Mouse (Mus musculus): ENCODE results near the gene Vsx1.

The Vsx1 gene

DNA sequence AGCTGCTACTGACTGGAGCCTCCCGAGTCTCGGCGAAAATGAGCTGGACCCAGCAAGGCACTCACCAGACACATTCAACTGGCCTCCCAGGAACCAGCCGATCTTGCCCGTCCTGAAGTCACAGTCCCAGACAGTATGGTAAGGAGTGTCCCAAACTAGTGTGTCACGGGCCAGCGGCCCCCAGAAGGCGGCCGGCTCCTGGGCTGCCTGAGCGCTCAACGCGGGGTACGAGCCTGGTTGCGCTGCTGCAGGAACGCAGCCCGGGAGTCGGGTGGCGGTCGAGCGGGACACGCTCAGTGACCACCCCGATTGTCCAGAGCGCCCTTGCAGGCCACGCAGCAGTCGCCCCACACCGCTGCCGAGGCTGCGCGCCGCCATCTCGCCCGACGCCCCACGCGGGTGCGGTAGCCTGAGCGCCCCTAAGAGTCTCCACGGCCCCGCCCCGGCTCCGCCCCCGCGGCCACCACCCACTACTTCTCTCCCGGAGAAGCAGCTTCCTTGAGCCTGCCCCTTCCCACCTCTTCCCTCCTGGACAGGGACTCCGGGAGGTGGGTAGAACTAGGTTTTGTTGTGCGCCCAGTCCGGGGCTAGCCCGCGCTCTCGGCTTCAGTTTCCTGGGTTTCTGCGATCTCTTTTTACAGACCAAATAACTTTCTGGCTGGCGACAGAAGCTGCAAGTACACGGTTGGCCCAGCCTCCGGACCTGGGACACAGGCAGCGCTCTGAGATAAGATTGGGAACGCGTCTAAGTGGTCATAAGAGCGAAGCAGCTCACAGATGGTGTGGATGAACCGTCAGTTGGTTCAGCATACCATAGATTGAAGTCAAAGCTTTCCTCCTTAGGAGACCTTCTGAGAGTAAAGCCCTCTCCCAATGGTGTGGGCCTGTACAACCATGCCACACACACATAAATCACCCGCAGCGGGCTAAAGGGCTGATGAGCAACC, 21.1 kb downstream of the Vsx1 start, which contains the start of gene Acss1:
Gene Acss1, minus strand, starts transcription at position 681 of the 947 bp plus-strand sequence.
- peak; percentile 83 to 92 for DNase-seq (ENCODE audit: low spot score in 2 of 2)

DNA sequence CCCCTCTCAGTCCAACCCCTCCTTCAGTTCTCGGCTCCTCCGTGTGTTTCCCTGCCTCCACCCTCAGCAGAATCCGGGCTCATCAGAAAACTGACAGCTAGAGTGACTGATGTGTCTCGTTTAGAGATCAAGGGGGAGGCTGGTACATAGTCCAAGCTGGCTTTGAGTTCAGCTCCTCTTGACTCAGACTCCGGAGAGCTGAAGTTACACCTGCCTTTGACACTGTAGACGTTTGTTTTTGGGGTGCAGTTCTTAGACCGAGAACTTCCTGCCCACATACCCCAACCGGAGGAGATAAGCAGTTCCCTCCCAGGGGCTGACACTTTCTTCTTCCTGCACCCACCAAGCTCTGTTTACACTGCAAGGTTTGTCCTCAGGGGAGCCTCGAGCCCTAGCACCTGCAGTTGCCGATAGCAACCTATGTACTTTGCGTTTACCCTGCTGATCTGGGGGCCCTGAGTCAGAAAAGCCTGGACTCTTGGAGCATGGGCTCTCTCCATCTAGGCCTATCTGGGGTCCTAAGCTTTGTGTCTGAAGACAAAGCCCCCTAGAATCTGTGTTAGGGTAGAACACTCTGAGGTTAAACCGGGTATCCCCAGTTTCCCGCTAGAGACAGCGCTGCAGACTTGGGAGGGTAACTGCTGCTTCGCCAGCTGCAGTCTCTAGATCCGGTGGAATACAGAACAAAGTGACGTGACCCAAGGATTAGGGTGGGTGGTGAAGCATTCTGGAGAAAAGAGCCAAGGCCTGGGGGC, 21.9 kb downstream of the Vsx1 start:
- peak; percentile 67 to 82 for DNase-seq (ENCODE audit: low spot score in 2 of 2)

DNA sequence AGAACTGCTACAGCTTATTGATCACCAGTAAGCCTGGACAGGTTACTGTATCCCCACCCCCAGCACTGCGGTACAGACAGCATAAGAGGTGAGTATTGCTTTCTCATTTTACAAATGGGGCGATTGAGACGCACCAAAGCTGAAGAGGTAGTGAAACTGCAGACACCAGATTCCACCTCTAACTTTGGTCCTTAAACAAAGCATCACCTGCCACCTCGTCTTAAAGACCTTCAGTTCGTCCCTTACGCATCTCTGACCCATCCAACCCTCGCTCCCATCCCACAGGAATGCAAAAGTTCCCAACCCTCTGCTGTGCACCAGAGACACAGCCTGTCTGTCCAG, 22.5 kb downstream of the Vsx1 start:
- no peak for DNase-seq (ENCODE audit: low spot score in 2 of 2)

DNA sequence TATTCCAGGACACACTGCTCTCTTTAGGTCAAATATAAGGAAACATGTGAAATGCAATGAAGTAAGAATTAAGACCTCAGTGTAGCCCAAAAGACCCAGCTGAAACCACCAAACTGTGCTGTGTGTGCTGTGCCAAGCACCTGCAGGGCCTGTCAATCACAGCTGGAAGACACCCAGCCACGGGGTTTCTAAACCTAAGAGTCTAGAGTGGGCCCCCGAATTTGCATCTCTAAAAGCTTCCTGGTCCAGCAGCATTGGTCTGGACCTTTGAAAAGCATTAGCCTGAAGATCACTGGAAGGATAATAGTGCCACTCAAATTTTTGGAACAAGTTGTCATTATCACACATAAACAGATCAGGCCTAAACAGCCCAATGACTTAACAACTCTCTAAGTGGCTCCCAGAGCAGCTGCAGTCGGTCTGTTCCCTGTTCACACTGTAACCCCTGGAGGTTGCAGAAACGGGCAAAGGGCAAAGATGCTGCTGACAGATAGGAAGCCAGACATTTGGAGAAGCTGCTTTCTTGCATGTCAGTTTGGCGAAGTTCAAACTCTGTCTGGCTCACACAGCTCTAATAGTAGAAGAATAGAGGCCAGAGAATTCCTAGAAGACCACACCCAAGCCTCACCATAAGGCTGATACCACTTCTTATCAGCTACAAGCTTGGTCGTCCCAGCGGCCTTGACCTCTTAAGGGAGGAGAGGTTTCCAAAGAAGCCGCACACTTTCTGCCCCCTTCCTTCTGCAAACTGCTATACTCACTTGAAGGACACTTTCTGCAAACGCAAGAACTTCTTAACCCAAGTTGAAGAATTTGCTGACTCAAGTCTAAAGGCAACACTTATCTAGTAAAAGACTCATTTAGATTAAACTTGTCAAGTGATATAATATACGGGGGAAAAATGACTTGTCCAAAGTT, 23.4 kb downstream of the Vsx1 start:
- DNase-seq (ENCODE audit: low spot score in 2 of 2): peak; percentile 46 to 71

DNA sequence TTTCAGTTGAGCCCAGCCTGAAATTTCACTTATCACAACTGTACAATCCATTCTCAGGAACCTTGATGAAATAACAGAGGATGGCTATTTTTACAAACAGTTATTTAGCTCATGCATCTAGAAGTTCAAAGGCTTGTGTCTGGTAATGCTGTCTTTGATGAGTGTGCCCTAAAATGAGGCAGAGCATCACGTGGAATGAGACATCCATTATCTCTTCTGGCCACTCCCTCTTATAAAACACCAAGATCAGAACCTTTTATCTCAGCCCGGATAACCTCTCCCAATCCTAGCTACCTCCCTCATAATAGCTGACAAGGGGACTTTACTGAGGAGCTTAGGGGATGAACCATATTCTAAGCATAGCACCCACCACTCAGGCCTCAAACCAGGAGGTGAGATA, 24.2 kb downstream of the Vsx1 start:
- no peak for DNase-seq (ENCODE audit: low spot score in 2 of 2)

DNA sequence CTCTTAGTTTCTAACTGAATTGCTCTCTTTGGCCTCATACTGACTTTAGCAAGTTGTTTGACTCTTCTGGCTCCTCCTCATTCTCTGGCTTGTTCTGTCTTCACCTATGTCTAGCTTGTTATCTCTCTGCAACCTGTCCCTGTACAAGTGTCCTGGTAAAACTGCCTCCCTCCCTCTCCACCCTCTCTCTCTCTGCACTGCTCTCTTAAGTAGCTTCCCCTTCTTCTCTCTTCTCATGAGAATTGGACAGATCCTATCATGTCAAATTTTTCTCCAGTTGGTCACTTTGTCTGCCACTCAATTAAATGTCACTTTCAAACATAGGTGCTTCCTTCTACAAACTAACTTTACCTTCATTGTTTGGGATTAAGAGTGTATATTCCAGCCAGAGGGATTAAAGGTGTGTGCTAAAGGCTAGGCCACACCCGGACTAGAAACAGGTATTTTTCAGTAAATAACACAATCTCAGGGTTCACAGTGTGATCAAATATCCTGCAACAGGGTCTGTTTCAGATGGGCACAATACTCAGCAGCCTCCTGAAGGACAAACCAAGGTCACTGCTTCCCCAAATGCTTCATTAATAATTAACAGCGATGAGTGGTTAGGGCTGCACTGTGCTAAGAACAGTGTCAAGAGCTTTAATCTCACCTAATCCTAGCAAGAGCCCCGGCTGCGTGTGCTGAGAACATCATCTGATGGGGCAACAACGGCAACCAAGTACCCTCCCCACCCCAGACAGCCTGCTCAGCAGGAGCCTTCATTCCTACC, 24.8 kb downstream of the Vsx1 start:
- no peak for DNase-seq (ENCODE audit: low spot score in 2 of 2)

DNA sequence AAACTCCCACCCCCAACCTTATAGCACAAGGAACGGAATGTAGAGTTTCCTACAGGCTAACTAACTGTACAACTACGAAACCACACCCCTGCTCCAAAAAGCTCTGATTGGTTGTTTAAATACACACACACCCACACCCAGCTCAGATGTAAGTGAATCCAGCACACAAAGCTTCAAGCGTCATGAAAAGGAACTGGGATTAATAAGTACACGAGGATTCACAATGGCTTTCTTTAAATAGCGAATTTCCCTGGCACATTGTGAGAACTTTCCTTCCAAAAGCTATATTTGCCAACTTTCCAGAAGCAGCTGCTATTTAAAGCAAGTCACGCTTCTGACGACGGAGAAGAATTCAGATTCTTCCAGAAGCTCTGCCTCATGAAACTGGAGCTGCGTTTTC, 25.9 kb downstream of the Vsx1 start:
- no peak for DNase-seq (ENCODE audit: low spot score in 2 of 2)

DNA sequence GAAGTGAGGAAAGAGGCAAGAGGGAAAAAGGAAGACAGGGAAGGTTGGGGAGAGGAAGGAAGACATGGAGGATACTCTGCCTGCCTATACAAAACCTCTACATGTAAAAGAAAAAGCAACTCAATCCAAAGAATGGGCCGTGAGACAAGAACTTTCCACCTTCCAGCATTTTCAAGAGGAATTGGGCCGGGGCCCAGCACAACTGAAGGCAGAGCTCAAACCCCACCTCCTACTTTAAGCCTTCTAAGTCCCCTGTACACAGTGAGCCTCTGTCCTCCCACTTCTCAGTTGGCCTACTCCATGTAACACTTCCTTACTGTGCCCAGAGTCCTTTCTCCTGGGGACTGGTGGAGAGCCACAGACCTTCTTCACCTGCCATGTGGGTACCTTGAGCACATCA, 27.2 kb downstream of the Vsx1 start:
- DNase-seq (ENCODE audit: low spot score in 2 of 2): no peak

DNA sequence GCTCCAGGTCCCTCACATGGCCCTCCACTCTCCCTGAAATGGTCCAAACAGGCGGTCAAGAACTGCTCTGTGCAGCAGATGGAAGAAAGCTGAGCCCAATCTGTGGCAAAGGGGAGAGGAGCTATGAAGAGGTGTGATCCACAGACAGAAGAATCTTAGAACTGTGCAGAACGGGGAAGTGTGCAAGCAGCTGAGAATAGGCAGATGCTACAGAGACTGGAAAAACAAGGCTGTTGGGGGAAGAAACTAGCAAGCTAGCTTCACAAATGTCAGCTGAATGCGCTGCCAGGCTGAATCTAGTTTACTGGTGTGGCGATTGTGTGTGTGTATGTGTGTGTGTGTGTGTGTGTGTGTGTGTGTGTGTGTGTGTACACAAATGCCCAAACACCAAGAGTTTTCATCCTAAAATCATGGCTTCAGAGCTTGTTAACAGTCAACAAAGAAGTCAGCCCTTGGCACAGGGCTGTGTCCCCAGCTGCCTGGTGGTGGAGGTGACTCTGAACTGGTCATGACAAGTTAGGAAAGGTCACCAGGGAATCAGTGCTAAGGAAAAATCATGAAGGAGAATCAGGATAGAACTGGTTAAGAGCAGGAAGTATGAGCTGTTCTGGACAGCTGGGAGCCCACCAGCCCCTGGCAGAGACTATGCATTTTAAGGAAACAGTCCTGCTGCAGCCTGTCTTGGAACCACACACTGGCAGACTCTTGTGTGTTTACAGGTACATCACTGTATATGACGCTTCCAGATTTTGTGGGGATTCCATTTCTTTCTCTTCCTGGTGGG, 28.3 kb downstream of the Vsx1 start:
- DNase-seq (ENCODE audit: low spot score in 2 of 2): no peak

DNA sequence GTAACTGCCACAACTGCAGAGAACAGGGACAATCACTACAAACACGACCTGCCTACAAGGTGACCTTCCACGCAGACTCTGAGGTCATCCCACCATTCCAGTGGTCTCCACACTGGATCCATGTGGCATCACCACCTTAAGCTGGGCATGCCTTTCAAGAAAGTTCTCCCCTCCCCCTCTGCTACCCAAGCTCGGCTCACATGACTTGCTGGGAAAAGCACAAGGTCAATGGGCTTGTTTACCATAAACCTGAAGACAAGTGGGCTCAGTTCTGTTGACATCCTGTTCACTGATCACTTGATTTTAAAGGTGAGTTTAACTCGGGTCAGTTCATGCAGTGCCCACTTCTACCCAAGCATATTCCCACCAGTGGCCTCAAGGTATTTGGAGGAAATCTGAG, 29.1 kb downstream of the Vsx1 start:
- no peak for DNase-seq (ENCODE audit: low spot score in 2 of 2)

DNA sequence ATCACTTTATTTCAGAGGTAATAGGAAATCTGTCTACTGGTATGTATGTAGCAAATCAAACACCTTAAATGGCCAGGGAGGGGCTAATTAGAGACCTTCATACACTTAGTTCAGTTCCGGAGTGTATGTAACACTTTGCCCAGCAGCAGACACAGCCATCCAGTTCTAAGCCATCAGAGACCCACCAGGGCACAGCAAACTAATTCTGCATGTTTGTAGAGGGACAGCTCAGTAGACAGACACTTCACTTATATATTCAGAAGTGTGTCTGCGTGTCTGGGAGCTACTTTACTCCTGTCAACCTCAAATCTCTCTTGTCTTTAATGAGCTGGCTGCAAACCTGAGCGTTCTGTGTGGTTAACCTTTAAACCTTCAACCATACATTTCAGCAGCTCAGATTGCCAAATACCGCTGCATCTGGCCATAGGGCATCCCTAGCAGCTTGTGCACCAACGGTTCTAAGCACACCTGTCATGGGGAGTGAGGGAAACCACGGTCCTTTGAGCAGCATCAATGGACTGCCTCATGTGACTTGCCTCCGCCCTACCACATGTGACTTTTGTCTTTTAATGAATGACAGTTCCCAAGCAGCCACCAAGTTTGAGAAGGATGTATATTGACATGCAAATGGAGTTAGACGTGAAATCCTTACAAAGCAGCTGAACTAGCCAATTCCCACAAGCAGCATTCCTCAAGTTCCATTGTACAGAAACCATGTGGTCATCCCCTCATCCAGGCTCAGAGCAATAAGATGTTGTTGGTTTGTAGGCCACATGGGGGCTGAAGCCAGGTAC, 32.0 kb downstream of the Vsx1 start:
- DNase-seq (ENCODE audit: low spot score in 2 of 2): no peak

DNA sequence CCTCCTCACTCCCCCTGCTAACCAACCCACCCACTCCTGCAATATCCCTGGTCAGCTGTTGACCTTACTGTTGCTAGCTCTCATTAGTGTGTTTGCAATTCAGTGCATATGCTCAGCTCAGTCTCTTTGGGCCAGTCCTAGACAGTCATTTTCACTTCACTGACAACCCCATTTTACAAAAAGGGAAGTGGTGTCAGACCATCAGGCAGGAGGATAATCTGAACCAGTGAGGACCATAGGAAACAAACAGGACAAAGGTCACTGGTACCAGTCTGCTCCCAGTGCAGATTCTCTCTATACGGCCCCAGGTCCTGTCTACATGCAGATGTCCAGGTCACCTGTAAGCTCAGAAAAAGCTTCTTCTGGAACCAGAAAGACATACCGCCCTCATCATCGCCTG, 33.0 kb downstream of the Vsx1 start:
- no peak for DNase-seq (ENCODE audit: low spot score in 2 of 2)

DNA sequence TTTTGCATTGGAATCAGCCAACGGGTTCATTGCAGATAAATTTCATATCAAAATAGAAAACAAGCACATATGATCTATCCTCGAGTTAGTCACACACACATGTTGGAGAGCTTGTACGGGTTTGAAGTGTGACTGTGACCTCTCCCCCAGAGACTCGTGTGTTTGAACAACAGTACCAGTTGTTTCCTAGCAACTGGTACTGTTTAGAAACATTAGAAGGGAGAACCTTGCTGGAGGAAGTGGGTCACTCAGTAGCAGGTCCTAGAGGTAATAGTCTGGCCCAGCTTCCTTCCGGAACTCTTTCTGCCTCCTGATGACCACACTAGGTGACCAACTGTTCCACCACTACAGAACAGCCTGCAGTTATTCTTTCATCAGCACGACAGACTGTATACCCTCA, 33.9 kb downstream of the Vsx1 start:
- no peak for DNase-seq (ENCODE audit: low spot score in 2 of 2)

DNA sequence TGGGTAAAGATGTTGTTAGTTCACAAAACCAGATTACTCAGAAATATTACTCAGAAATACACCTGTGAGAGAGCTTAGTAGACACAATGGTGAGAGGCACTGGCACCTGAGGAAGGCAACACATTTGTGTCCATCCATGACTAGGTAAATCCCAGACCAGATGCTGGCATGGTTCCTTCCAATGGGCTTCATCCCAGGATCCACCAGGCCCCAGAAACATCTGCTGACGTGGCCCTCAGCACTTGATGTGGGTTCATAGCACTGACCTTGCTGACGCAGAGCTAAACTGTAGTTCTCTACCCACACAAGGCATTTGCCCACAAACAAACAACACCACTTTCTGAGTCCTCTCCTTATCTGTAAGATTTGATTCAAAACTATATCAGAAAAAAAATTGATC, 34.3 kb downstream of the Vsx1 start:
- DNase-seq (ENCODE audit: low spot score in 2 of 2): no peak

DNA sequence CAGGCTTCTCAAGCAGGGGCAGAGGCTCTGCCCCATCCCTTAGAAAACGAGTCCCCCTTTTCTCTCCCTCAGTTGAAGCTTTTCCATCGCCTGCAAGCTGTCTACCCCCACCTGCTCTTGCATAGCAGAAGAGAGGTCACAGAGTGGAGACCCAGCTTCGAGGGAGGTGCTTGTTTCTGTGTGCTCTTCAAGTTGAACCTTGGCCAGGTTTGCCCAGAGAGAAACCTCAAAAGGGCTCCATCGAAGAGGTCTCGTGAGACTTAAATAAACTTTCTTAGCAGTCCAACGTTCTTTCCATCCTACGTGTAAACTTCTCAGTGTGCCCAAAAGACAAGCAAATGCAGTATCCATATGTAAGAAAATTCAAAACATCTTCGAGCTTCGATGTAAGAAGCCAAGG, 37.8 kb downstream of the Vsx1 start:
- no peak for DNase-seq (ENCODE audit: low spot score in 2 of 2)

DNA sequence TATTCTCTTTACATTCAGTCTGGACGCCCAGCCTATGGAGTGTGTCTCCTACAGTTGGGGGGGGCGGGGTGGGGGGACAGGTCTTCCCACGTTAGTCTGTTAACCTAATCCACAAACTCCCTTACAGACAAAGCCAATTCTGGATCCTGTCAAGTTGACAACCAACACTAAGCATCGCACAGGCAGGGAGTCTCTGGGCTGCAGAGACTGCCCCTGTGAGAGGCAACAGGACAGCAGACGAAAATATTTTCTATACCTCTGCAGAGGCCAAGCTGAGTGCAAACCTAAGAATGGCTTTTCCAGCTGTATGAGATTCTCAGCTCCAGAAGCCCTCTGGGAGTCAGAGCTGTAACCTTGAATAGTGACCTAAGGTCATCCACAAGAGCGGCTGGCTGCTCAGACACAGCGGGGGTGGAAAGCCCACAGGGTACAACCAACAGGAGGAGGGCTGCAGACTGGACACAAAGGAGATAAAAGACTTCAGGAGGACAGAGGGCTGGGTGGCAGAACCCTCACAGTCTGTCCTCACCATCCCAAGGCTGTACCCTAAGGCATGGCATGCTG, 38.6 kb downstream of the Vsx1 start:
- no peak for DNase-seq (ENCODE audit: low spot score in 2 of 2)

DNA sequence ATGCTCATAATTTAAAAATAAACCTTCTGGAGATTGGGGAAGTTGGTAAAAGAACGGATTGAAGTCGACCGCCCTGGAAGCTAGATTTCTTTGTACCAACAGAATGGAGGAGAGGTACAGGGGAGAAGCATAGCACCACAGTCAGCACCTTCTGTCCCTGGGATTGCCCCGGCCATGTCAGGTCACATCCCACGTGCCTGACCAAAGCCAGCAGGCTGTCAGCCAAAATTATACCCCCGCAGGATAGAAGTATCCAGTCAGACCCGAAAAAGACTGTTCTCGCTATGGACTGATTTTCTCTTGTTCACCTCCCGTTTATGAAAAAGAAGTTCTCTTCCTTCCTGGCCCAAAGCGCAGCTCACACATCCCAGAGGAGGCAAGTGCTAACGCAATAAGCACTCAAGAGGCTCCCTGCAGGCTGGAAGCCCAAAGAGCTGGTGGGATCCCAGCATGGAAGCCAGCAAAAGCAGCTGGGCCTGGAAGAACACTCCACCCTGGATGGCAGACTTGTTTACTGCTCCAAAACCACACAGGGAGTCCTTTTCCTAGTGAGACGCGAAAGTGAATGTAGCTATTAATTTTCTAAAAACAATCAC, 40.8 kb downstream of the Vsx1 start:
- DNase-seq (ENCODE audit: low spot score in 2 of 2): no peak

DNA sequence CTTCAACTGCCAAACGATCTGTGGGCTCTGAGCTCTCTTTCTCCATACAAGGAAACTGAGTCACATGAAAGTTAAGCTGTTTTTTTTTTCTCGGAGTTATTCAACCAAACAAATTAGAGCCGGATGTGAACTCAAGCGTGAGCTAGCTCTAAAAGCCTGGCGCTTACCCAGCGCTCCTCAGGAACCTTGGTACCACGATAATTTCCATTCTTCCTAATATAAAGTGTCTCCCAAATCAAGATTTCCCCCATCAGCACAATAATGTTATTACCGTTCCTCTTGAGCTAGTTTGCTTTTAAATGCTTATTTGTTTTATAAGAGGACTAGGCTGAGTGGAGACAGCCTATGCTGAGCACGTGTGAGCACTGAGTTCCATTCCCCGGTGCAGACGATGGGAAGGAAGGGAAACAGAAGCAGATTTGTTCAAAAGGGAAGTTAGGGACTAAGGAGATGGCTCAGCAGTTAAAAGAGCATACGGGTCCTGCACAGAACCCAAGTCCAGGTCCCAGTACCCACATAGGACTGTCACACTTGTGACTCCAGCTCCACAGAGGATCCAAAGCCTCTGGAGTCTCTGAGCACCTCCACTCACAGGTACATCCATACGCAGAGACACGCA, 41.4 kb downstream of the Vsx1 start:
- DNase-seq (ENCODE audit: low spot score in 2 of 2): no peak
